Mouse (Mus musculus) left cerebral cortex, postnatal 14 days (tissue): ENCODE results near the gene Txn2. TPM values are rescaled to one million over a fixed set of nuclear protein-coding genes. Genes with fewer than 3 reads are reported as not detected.
A peak's percentile ranks its signal among the peaks of the same experiment; 100 is the strongest.

Experiments used
- DNase-seq, 2 experiments: peaks; one replicate each; pipeline ENCODE4 v3.0.0; 2021 to 2022; ENCODE audit warnings: low spot score in 2 of 2, mixed read lengths in 1 of 2
- intact Hi-C: fragments of 180-260 bp; cut with DNase I; formaldehyde crosslinking; loops from one replicate; pipeline ENCODE4 v1.15.1; 2025
- total RNA-seq, 2 experiments: library from RNA; stranded (reverse); gene quantifications; 2 replicates each; pipeline ENCODE4 v1.2.3; 2021

Gene Txn2
- total RNA-seq, 2 experiments from 2014 or later = 121 to 124 TPM

DNA sequence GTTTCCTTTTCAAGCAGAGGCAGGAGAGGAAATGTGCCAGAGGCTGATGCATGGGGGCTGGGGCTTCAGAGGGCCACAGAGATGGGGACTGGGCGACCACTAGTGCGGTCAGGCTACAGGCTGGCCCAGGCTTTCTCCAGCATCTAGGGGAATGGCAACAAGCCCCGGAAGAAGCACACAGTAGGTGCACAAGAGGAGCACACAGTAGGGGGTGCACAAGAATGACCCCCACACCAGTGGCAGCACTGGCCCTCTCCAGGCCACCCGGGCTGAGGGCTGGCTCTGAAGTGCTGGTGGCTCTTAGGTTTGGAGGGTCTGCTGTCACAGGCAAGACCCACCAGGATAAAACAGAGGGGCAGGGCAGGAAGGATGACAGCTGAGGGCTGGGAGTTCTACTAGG lies 13.5 kb downstream of the Txn2 start:
- intact Hi-C loops = loop anchor here (5.0 kb wide), 2 partner anchors 78 to 133 kb away; no protein-coding TSS in a partner anchor

DNA sequence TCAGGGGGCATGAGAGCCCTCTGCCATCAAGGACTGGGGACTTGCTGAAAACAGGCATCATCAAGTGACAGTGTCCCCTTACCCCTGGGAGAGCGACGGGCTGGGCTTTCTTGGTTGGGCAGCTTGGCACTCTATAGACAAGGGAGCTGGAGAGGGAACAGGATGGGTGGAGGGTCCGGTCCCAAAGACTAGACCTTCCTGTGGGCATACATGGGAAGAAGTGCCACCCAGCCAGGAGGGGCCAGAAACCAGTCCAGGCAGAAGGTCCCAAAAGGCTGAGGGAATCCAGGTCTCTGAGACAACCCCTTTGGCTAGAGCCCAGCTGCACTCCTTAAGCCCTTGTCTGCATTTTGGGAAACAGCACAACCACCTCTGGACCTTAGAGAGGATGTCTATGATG lies 14.3 kb downstream of the Txn2 start:
- intact Hi-C loops = no loop called here
- no peak for DNase-seq

More for the DNA sequence above, 13.5 kb downstream of the Txn2 start:
- DNase-seq = no peak

DNA sequence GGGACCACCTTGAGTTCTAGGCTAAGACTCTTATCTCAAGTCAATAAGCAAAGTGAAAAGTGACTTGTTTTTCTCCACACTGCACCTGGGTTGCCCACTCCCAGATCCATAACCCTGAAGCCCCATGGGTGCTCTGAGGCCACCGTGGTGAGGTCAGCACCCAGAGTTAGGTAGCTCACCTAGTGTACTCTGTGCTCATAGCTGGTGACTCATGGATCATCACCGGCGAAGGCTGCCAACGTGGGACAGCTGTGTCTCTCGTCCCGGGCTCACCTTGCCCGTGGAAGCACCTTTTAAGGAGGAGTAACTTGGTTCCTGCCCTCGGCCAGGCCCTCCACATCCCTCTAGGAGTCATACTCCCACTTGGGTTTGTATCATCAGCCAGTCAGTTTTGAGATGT lies 15.8 kb downstream of the Txn2 start:
- no peak for DNase-seq
- intact Hi-C loops = no loop called here

DNA sequence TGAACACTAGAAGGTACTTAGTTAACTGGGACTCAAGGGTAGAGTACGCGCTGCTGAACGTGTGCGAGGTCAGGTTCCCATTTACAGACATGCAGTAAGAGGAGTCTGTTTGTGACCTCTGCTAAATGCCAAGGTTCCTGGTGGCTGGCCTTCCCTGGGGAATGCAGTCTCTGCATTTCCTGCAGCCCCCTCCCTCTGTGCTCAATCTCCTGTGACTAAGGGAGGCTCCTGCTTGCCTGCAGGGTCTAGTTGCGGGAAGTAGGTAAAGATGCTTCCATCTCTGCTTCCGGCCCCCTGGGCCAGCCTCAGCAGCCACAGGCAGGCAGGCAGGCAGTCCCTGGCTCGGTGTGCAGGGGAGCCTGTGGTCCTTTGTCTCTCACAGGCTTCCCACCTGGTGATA lies 16.2 kb downstream of the Txn2 start:
- DNase-seq = no peak
- intact Hi-C loops = no loop called here

DNA sequence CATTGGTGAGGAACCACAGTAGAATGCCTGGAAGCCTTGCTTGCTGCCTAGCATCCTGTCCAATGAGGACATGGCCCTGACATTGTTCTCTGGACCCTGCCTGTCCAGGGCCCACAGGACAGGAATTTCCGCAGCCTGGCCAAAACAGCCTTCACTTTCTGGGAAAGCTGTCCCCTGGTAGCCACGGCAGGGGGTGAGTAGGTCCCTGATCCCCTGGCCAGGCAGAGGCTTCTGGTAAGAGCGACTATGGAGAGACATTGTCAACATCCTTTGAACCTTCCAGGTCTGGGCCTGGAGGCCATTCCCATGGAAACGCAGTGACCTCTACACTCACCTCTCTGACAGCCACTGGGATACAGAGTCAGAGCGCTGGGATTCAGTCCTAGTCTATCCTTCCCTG lies 16.8 kb downstream of the Txn2 start:
- intact Hi-C loops = no loop called here
- DNase-seq = no peak

DNA sequence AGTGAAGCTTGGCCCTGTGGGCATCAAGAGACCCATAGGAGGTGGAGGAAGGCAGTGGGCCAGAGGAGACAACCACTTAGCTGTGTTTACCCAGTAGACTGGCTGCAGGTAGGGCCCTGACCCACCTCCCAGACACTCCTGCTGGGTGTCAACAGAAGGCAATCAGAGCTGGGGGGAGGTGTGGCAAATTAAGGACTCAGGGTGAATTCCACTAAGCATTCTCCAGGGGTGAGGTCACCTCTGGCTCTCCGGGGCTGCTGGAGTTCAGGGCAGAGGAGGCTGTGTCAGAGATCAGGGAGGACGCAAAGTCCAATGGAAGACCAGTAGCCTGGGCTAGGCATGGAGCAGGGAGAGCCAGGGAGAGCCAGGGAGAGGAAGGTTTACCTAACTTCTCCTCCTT lies 17.7 kb downstream of the Txn2 start:
- intact Hi-C loops = no loop called here
- no peak for DNase-seq

DNA sequence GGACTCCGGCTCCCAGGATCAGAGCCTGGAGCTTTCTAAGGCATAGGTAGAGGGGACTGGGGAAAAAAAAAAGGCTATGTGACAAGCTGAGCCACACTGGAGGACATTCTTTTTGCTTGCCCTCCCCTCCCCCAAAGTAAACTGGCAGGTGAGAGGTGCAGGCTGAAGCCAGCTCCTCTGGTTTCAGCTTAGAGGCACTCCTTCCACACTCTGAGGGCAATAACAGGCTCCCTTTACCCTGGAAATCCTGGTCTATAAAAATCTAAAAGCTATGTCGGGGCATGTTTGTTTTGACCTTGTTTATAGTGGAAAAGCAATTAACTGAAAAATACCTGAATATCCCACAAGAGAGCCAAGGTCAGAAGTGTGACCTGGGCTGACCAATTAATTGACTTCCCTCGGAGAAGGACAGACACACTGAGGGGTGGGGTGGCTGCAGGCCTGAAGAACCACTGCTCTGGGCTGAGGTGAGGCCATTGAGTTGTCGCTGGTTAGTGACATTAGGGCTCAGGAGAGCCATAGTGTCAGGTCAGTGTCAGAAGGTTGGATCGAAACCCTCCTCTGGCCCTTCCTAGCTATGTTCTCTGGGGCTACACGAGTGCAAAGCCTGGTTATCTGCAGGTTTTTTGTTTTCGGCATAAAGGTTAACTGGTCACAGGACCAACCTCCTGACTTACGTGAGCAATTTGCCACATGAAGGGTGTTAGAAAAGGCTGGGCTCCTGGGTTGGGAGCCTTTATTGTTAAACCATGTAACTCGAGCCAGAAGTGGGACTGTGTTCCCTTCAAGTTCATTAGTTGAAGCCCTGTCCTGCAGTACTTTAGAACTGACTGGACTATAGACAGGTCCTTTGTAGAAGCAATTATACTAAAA lies 20.9 kb downstream of the Txn2 start:
- no peak for DNase-seq
- intact Hi-C loops = no loop called here

DNA sequence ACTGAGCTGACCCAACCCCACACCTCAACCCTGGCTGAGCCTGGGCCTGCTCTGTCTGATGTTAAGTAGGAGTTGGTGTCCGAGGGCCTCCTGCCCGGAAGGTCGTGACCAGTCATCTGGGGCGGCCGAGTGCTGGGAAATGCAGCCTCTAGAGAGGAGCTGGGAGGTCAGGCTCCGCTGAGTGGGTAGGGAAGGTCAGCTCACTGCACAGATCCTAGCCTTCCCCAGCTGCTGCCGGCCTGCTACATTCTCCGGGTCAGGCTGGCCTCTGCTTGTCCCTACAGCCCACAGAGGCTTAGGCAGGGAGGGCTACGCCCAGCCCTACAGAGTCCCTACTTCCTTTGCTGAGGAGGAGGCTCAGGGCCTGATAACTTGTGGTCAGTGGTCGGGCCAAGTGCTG lies 22.3 kb downstream of the Txn2 start:
- intact Hi-C loops = no loop called here
- no peak for DNase-seq

DNA sequence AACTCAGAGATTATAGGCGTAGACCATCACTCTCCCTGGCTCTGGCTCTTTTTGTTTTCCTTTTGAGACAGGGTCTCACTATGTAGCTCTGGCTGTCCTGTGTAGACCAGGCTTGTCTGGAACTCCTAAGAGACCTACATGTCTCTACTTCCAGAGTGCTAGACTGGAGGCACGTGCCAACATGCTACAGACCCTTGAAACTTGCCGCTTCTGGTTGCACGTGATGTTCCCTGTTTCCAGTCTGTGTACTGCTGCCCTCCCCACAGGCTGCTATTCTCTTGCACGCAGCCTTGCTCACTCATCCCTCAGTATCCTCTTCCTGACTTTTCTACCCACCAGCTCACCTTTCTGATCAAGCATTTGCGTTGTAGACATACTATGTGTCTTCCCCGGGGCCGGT lies 22.7 kb downstream of the Txn2 start:
- intact Hi-C loops = no loop called here

DNA sequence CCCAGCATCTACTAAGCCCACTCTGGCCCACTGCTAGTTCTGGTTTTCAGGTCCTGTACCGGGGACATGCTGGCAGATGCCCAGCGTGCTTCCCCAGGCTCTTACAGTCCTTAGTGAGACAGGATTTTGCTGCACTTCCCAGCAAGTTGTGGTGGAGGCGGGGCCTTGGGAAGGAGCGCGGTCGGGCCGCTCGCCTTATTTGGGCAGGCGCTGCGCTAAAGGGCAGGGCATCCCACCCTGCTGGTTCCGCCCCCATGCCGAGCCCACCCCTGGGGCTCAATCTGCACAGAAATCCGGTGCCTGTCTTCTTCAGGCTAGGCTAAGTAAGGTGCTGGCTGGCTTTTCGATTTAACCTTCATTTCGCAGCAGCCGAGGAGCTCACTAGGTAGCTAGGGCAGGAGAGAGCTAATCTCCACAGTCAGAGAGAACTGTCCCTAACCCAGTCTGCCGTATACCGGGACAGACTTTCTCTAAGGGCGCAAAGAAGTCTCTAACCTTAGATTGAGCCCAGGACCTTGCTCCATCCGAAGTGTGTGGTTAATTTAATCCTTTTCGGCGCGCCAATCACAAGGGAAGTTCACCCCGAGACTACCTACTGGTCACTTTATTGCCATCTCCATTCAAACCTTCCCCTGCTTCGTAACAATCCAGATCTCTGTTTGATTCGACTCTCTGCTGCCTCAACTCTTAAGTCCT lies 23.4 kb downstream of the Txn2 start:
- peak in 1 of 2 experiments; percentile 30 for DNase-seq
- intact Hi-C loops = no loop called here

More for the DNA sequence above, 22.7 kb downstream of the Txn2 start:
- DNase-seq = no peak

DNA sequence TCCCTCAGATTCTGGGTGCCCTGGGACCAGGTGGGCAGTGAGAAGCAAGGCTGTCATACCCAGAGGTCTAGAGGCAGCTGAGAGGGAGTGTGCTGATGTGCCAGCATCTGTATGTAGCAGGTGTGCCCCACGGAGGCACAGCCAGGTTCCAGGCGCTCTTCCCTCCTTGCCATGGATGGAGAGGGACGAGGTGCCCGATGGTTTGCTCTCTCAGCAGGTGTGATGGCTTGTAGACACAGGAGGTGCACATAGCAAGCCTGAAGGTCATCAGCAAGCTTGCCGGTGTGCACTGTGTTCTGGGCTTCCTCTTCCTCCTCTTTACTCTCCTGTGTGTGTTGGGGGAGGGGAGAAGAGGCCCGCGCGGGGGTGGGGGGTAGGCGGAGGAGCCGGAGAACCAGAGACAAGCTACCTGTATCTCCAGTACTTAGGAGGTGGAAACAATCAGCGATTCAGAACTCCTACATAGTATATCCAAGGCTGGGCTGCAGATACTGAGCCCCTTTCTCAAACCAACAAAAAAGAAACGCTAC lies 24.4 kb downstream of the Txn2 start:
- intact Hi-C loops = no loop called here
- DNase-seq = no peak

DNA sequence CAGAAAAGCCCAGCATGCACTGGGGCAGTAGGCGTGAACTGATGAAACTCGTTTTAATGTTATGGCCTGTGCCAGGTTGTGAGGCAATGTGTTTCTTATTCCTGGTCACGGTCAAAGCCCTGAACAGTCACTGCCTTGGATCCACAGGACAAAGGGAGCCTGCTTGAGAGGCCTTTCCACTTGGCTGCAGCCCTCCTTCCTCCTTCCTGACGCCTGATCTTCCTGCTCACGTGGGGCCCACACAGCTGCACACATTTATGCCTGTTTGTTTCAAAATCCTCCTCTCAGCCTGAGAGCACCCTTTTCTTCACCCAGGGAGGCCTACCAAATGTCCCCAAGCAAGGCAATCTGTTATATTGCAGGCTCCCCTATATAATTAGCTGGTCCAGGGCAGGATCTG lies 25.6 kb downstream of the Txn2 start:
- intact Hi-C loops = no loop called here
- DNase-seq = peak in 1 of 2 experiments; percentile 18

DNA sequence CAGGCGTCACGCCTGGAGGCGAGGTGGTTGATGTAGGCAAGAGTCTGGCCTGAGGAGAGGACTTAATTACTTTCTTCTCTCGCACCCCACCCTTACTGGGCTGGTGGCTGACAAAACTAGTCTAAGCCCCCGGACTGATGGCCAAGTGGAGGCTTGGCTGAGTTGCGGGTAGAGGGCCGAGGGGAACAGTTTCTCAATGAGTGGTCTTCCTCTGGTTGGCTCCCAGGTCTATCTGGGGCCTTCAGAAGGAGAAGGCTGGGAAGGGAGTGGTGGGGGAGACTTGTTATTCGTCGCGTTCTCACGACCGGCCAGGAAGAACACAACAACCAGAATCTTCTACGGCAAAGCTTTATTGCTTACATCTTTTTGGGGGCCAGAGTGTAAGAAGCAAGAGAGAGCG lies 33.9 kb downstream of the Txn2 start:
- intact Hi-C loops = no loop called here
- no peak for DNase-seq

DNA sequence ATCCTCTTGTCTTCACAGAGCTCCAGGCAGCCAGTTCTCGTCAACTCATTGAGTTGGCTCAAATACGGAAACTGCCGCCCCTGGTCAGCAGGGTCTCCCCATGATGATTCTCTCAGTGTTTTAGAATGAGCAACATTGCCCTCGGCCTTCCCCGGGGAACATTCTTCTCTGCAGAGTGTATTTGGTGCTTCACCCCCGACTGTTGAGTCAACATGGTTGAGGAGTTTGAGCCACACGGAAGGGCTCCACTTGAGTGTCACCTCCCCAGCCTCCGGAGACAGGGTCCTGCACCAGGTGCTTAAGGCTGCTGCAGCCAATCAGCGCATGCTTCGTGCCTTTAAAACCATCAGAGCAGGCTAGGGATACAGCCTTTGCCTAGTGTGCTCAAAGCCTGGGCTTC lies 35.5 kb downstream of the Txn2 start:
- intact Hi-C loops = no loop called here
- no peak for DNase-seq

DNA sequence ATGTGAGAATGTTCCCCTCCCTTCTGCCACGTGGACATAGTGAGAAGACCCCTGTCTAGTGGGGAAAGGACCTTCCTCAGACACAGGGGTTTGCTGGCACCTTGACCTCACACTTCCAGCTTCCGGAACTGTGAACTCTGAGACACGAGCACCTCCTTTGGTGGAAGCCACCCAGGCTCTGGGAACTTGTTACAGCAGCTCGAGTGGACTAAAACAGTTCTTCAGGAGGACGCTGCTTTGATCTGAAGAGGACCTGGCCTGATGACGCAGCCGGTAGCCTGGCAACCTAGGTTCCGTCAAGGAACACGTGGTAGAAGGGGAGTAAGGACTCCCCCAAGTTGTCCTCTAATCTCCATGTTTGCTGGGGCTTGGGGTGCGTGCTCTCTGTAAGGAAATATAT lies 36.4 kb downstream of the Txn2 start:
- no peak for DNase-seq
- intact Hi-C loops = no loop called here

DNA sequence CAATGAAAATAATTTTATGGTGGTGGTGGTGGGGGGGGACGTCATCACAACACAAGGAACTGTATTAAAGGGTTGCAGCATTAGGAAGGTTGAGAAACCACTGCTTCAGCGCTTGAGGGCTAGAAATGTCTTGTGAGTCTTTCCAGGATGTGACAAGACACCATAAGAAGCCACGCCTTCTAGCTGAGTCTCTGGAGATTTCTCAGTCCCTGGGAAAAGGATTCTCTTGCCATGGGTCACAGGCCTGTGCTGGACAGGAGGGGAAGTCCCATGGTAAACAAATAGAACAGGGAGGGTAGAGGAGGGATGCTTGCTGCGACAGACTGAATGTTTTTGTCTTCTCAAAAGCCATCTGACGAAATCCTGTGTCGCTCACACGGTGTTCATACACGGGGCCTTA lies 37.0 kb downstream of the Txn2 start:
- intact Hi-C loops = no loop called here
- DNase-seq = no peak

DNA sequence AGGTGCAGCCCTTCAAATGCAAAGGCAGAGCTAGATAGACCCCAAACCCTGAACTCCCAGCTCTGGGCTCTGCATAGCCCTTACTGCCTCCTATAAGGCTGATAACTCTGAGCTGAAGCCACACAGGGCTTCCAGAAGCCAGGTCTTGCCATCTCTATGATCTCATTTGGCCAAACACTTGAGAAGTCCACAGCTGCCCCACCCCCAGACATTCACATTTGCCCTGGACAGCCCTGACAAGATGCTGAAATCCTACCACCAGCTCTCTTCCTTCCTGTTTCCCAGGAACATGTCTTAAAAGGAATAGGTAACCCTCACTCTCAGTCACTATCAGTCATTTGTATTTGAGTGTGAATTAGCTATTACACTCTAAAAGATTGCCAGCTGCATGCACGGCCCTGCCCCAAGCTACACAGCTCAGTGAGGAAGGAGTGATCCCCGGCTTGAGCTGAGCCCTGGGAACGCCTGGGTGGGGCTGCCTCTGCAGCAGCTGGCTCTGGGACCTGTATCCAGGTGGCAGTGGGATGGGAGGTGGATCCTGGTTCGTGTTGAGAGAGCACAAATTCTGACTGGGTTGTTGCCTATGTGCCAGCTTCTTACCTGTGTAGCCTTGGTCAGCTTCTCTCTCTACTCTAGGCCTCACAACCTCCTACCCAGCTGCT lies 38.9 kb downstream of the Txn2 start:
- no peak for DNase-seq
- intact Hi-C loops = no loop called here

DNA sequence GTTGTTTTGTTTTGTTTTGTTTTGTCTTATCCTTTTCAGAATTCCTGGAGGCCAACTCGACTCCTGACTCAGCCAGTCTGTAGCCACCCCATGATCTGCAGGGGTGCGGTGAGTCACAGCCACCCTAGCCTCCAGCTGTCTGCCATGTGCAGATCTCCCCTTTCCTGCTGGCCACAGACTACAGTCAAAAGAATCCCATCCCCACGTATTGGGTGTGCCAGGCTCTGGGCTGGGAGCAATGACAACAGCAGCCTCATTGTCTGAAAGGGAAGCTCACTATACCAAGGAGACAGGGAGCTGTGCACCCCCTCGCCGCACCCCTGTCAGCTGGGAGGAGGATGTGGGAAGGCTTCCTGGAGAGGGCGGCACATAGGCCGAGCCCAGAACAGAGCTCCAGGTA lies 40.5 kb downstream of the Txn2 start:
- intact Hi-C loops = no loop called here
- DNase-seq = no peak

DNA sequence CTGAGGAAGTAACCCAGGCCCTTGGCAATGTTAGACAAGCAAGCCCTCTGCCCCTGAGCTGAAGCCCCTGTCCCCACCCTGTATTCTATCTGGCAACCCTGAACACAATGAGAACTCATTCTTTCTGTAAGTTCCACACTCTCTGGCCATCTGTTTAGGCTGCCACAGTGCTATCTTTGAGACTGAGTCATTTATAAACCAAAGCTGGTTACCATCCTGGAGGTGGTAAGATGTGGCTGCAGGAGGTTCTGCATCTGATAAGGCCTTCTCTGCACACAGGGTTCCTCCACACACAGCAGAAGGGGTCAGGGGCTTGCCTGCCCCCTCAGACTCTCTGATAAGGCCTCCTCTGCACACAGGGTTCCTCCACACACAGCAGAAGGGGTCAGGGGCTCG lies 41.7 kb downstream of the Txn2 start:
- intact Hi-C loops = no loop called here
- peak; percentile 20 to 39 for DNase-seq

DNA sequence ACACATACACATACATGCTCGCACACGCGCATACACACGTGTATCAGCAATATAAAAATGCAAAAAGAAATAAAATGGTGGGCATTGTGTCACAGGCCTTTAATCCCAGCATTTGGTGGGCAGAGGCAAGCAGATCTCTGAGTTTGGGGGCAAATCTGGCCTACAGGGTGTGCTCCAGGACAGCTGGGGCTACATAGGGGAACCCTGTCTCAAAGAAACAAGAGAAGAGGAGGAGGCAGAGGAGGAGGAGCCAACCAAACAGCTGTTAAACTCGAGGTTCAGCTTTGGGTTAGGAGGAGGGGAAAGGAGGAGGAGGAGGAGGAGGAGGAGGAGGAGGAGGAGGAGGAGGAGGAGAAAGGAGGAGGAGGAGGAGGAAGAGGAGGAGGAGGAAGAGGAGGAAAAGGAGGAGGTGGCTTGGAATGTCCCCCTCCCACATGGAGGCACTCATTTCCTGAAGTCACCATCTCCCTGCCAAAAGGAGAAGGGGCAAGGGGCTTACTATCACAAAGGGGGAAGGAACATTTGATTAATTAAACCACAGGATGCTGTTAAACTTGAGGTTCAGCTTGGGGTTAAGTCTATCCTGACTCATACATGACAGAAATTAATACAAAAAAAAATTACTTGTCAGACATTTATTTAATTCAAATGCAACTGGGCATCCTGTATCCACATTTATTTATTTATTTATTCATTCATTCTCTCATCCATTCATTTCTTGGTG lies 42.3 kb downstream of the Txn2 start:
- DNase-seq = no peak
- intact Hi-C loops = no loop called here
